Mouse (Mus musculus): ENCODE measurements around the gene Kif24.

- no peak for TF ChIP-seq POLR2A (IDR thresholded peaks at IDR 0.05; ENCODE audit: low read depth, low read length)
- no peak for TF ChIP-seq CTCF (conservative IDR thresholded peaks at IDR 0.05; ENCODE audit: insufficient read depth, insufficient read length, low read depth, low read length)
Measured at GRCm38 (mm10) chr4:41416966-41417365, 47.7 kb downstream of the Kif24 start.
